Mouse (Mus musculus): ENCODE results near the gene Cux2.

Cux2 gene

GRCm38 (mm10) chr5:121822786-121823505 lies 227.0 kb downstream of the Cux2 start:
- in situ Hi-C loops (cut with MboI, MseI): no loop called here

- in situ Hi-C loops (cut with MboI, MseI): no loop called here
These were observed 228.3 kb downstream of the Cux2 start for GRCm38 (mm10) chr5:121821552-121821951.

GRCm38 (mm10) chr5:121821116-121821515 lies 228.8 kb downstream of the Cux2 start:
- in situ Hi-C loops (cut with MboI, MseI): no loop called here

GRCm38 (mm10) chr5:121820657-121821056 lies 229.2 kb downstream of the Cux2 start:
- in situ Hi-C loops (cut with MboI, MseI): no loop called here

- in situ Hi-C loops (cut with MboI, MseI): no loop called here
These were observed 229.7 kb downstream of the Cux2 start for GRCm38 (mm10) chr5:121820161-121820560.

- in situ Hi-C loops (cut with MboI, MseI): no loop called here
These were observed 230.3 kb downstream of the Cux2 start for GRCm38 (mm10) chr5:121819559-121819958.

DNA sequence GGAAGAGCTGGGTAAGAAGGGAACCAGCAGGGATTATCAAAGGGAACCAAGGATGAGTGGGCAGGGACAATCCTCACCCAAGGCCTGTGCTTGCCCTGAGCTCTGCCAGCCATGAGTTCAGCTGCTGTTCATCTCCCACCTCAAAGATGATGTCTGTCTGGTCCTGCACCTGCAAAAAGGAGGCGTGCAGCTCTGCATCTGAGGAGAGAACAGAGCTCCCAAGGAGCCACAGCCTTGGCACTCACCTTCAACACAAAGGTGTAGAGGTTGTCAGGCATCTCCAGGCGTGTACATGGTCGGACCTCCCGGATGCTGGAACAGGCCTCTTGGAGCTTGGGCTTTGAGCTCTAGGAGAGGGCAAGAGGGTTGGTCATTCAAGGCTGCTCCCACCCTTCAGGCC lies 231.0 kb downstream of the Cux2 start:
- in situ Hi-C loops (cut with MboI, MseI): no loop called here

DNA sequence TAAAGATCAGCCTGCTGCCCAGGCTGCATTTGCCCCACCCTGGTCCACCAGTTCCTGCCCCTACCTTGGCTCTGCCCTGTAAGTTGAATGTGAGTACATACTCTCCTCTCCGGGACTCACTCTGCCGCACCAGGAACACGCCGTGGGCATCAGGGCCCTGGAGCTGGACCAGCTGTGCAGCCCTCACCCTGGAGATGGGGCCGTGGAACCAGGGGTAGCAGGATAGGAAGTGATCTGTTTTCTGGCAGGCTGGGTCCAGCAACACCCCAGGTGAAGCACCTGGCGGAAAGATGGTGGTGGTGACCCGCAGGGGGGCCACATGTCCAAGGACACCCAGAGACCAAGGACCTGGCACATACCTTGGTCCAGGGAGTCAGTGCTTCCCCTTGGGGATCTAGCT lies 231.5 kb downstream of the Cux2 start:
- in situ Hi-C loops (cut with MboI, MseI): no loop called here

DNA sequence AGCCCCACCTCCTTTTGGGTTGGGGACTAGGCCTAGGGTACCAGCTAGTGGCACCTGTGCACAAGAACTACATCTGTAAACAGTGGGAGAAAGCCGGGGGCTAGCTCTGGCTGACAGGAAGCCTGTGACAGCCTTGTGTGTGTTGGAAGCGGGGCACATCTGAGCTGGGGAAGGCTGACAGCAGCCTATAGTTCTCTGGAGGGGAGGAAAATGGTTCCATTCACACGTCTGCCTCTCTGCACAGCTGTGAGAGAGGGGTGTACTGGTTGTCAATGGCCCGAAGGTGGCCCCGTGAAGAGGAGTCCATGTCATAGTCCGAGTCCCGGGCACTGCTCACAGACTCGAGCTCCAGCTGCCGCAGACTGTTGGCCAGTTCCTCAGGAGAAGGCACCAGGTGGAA lies 232.4 kb downstream of the Cux2 start:
- in situ Hi-C loops (cut with MboI, MseI): no loop called here

DNA sequence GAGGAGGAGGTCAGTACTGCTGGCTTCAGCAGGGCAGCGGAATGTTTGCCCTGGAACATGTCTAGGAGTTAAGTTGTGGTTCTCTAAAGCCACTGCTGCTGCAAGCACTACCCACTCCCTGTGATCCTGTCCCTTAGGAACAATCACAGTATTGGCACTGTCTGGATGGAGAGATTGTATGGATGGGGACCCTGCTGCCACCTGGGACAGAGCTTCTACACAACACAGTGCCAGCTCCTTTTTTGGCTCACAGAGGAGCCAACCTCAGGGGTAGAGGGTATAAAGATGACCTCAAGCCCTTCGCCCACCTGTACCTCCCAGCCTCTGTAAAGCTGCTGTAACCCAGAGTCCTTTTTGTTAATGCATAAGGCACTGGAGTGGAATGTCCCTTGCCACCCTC lies 233.3 kb downstream of the Cux2 start:
- in situ Hi-C loops (cut with MboI, MseI): no loop called here

DNA sequence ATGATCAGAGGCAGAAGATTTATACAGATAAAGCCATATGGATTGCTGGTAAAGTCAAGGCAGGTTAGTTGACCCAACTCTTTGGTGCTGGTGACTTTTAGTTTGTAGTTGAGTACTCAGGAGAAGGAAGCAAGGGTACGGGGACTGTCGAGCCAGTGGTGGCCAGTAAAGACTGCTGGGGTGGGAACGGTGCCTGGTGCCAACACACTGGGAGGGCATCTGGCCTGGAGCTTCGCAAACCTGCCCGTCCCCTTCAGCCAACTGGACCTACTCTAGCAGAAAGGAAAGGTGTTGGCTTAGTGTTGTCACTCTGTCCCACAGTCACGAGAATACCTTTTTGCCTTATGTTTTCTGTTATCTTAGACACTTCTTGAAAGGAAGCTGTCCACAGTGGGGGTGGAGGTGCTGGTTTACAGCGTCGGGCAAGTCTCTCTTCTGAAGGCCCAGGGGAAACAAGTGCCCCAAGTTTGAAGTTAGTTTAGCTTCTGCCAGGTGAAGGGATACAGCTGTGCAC lies 234.0 kb downstream of the Cux2 start:
- in situ Hi-C loops (cut with MboI, MseI): no loop called here

DNA sequence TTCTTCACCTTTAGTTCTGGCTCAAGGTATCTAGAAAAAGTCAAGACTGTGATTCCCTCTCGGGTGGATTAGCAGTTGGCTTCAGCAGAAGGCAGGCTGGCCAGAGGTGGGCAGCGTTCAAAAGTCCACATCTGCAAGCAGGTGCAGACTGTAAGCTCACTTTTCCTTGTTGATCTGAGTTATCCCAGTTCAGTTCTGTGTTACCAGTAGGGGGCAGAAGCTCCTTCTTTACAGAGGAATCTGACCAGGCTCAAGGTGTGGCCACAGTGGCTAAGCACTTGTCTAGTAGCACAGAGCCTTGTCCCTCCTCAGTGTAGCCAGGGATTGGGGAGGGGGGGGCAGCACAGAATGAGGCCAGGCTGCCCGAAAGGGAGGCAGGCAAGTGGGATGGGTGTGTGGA lies 234.8 kb downstream of the Cux2 start:
- in situ Hi-C loops (cut with MboI, MseI): no loop called here

GRCm38 (mm10) chr5:121813744-121814143 lies 236.2 kb downstream of the Cux2 start:
- in situ Hi-C loops (cut with MboI, MseI): loop anchor here (5.0 kb wide), 1 partner anchor 86 kb away; no protein-coding TSS in a partner anchor

DNA sequence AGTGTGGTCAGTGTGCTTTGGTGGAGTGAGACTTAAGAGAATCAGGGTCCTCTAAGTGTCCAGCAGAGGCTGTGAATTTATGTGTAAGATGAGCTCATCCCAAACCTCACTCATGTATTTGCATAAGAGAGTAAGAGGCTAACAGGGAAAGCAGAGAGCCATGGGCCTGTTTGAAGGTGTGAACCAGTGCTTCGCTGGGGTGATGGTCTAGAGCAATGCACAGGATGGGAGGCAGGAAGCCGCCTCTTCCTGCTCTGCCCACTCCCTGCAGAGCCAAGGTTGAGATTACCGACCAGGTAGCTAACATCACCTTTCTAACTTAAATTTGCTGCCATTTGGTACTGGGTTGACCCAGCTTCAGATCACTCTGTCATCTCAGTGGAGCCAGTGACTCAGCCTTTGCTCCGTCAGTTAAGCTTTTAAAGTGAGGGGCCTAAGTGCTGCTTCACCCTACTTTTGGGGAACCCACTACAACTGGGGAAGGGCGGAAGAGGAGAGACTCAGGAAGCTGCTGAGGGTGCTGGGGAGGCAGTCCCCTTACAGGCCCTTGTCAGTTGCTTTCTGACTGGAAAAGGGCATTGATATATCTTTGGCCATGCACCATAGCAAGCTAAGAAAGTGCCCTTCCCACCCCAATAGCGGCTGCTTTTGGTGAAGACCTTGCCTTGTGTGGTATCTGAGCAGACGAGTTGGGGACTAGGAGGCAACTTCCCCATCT lies 237.2 kb downstream of the Cux2 start:
- in situ Hi-C loops (cut with MboI, MseI): loop anchor here (5.0 kb wide), 1 partner anchor 85 kb away; no protein-coding TSS in a partner anchor

DNA sequence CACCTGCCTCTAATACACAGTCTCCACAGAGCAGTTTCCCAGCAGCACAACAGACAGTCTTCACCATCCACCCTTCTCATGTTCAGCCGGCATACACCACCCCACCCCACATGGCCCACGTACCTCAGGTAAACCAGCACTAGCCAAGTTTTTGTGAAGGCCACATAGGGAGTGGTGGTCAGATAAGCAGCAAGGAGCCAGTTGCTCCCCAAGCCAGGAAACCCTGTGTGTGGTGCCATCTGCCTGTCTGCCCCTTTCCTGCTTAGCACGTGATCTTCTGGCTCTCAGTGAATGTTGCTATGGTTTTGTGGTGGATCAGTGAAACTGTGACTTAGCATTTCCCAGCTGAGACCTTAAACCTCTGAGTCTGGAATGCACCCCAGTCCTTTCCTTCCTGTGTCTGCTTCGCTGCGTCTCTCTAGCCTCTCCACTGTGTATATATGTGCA lies 238.4 kb downstream of the Cux2 start:
- in situ Hi-C loops (cut with MboI, MseI): loop anchor here (5.0 kb wide), 1 partner anchor 84 kb away; no protein-coding TSS in a partner anchor

GRCm38 (mm10) chr5:121810331-121811151 lies 239.4 kb downstream of the Cux2 start:
- in situ Hi-C loops (cut with MboI, MseI): loop anchor here (5.0 kb wide), 1 partner anchor 83 kb away; no protein-coding TSS in a partner anchor

- in situ Hi-C loops (cut with MboI, MseI): loop anchor here (5.0 kb wide), 1 partner anchor 82 kb away; no protein-coding TSS in a partner anchor
These were observed 240.2 kb downstream of the Cux2 start for GRCm38 (mm10) chr5:121809667-121810224.

GRCm38 (mm10) chr5:121808202-121808601 lies 241.7 kb downstream of the Cux2 start:
- in situ Hi-C loops (cut with MboI, MseI): no loop called here

- in situ Hi-C loops (cut with MboI, MseI): no loop called here
These were observed 242.7 kb downstream of the Cux2 start for GRCm38 (mm10) chr5:121807186-121807585.
